Mouse (Mus musculus) kidney, embryonic 15.5 days (tissue): ENCODE results near the gene Oit3. TPM values are rescaled to one million over a fixed set of nuclear protein-coding genes. Genes with fewer than 3 reads are reported as not detected.
"Not testable (repeated sequence)": the region's sequence is repeated elsewhere in the genome, so short reads cannot be mapped to it uniquely, and the experiment has no call there.

Source experiments
- ATAC-seq: fragments of 200-750 bp; cut with Nextera tagmentation; replicated peaks from 2 replicates; pipeline ENCODE4 v1.8.0; 2017; ENCODE audit warnings: moderate TSS enrichment; ENCODE audit not compliant: low FRiP score
- H3K27ac ChIP-seq: fragments of 300-500 bp; sonication (generic); 2 replicates; pipeline ENCODE4 v1.5.1; 2015; ENCODE audit warnings: mild to moderate bottlenecking, inconsistent platforms
- H3K27me3 ChIP-seq: fragments of 300-500 bp; sonication (generic); 2 replicates; pipeline ENCODE4 v1.6.1; 2015; ENCODE audit warnings: inconsistent platforms
- H3K36me3 ChIP-seq: fragments of 300-500 bp; sonication (generic); 2 replicates; pipeline ENCODE4 v1.6.1; 2015; ENCODE audit warnings: inconsistent platforms
- H3K4me1 ChIP-seq: fragments of 300-500 bp; sonication (generic); 2 replicates; pipeline ENCODE4 v1.6.1; 2015; ENCODE audit warnings: inconsistent platforms
- H3K4me2 ChIP-seq: fragments of 300-500 bp; sonication (generic); 2 replicates; pipeline ENCODE4 v1.6.1; 2015; ENCODE audit warnings: moderate library complexity, mild to moderate bottlenecking, inconsistent platforms
- H3K4me3 ChIP-seq: fragments of 300-500 bp; sonication (generic); replicated peaks from 2 replicates; pipeline ENCODE4 v1.5.1; 2015; ENCODE audit warnings: mild to moderate bottlenecking, inconsistent platforms
- H3K9ac ChIP-seq: fragments of 300-500 bp; sonication (generic); 2 replicates; pipeline ENCODE4 v1.6.1; 2015; ENCODE audit warnings: mild to moderate bottlenecking, inconsistent platforms
- H3K9me3 ChIP-seq: fragments of 300-500 bp; sonication (generic); replicated peaks from 2 replicates; pipeline ENCODE4 v1.6.1; 2016; ENCODE audit warnings: inconsistent platforms
- WGBS: fragments of 180-500 bp; shearing (Covaris S2); methylation state at CpG from one replicate; pipeline ENCODE4 v1.1.7; 2015; ENCODE audit warnings: mixed read lengths; 5-methylcytosine and 5-hydroxymethylcytosine counted together
- polyA plus RNA-seq: library from polyadenylated mRNA; unstranded; fragments of >200 nt; fragmentation: Nextera tagmentation; extraction: Ambion mirVana; gene quantifications from 2 replicates; pipeline ENCODE4 v1.2.1, GENCODE M21; 2015

The Oit3 gene
- polyA plus RNA-seq, 1 experiment from 2014 or later, result 2.3 TPM

GRCm38 (mm10) chr10:59389652-59390051 lies 51.9 kb downstream of the Oit3 start:
- 93% methylated on average over 3 of the region's 3 CpGs for WGBS
- H3K4me1 ChIP-seq, result no peaks in the 10 kb centered on the region
- H3K36me3 ChIP-seq, result no peaks in the 10 kb centered on the region
- H3K9ac ChIP-seq, result no peak overlapping the region
- no peak overlapping the region for H3K4me2 ChIP-seq
- H3K9me3 ChIP-seq, result peaks cover 6% of the 10 kb centered on the region
- H3K4me3 ChIP-seq, result no peak overlapping the region
- H3K27me3 ChIP-seq, result no peaks in the 10 kb centered on the region
- no peak for ATAC-seq
- H3K27ac ChIP-seq, result no peak overlapping the region

- no peak overlapping the region for H3K4me2 ChIP-seq
- H3K27ac ChIP-seq, result no peak overlapping the region
- H3K36me3 ChIP-seq, result no peaks in the 10 kb centered on the region
- no peak overlapping the region for H3K9ac ChIP-seq
- peaks cover 6% of the 10 kb centered on the region for H3K9me3 ChIP-seq
- H3K27me3 ChIP-seq, result no peaks in the 10 kb centered on the region
- 87% methylated on average over 8 of the region's 8 CpGs for WGBS
- no peaks in the 10 kb centered on the region for H3K4me1 ChIP-seq
- no peak for ATAC-seq
- H3K4me3 ChIP-seq, result no peak overlapping the region
Measured at GRCm38 (mm10) chr10:59386951-59387350, 54.6 kb downstream of the Oit3 start.

GRCm38 (mm10) chr10:59381563-59381962 lies 60.0 kb downstream of the Oit3 start:
- ATAC-seq, H3K4me1 ChIP-seq, H3K36me3 ChIP-seq, H3K9me3 ChIP-seq, H3K4me3 ChIP-seq, H3K4me2 ChIP-seq, H3K27me3 ChIP-seq, H3K9ac ChIP-seq, H3K27ac ChIP-seq: not testable (repeated sequence)
- 84% methylated on average over 7 of the region's 10 CpGs for WGBS

- WGBS, result 86% methylated on average over 2 of the region's 2 CpGs
- no peak overlapping the region for H3K4me2 ChIP-seq
- H3K27ac ChIP-seq, result no peak overlapping the region
- H3K9me3 ChIP-seq, result no peaks in the 10 kb centered on the region
- no peak overlapping the region for H3K4me3 ChIP-seq
- ATAC-seq, result no peak
- H3K27me3 ChIP-seq, result no peaks in the 10 kb centered on the region
- no peak overlapping the region for H3K9ac ChIP-seq
- H3K4me1 ChIP-seq, result no peaks in the 10 kb centered on the region
- H3K36me3 ChIP-seq, result no peaks in the 10 kb centered on the region
Measured at GRCm38 (mm10) chr10:59380411-59380821, 61.2 kb downstream of the Oit3 start.

- Histone ChIP-seq H3K9me3 (no peaks in the 10 kb centered on the region), H3K36me3 (no peaks in the 10 kb centered on the region), H3K4me3 (no peak overlapping the region), H3K9ac (no peak overlapping the region), H3K4me2 (no peak overlapping the region), H3K27me3 (no peaks in the 10 kb centered on the region), H3K4me1 (no peaks in the 10 kb centered on the region), H3K27ac (no peak overlapping the region)
- 43% methylated on average over 3 of the region's 3 CpGs for WGBS
- ATAC-seq, result no peak
Measured at GRCm38 (mm10) chr10:59379927-59380326, 61.7 kb downstream of the Oit3 start.

GRCm38 (mm10) chr10:59378728-59379127 lies 62.9 kb downstream of the Oit3 start:
- Histone ChIP-seq H3K9ac (no peak overlapping the region), H3K36me3 (peaks cover 12% of the 10 kb centered on the region; the same call in 1 of the 2 replicates), H3K4me2 (no peak overlapping the region), H3K9me3 (no peaks in the 10 kb centered on the region), H3K27me3 (no peaks in the 10 kb centered on the region), H3K4me3 (no peak overlapping the region), H3K27ac (no peak overlapping the region), H3K4me1 (no peaks in the 10 kb centered on the region)
- no peak for ATAC-seq
- 94% methylated on average over 4 of the region's 4 CpGs for WGBS

GRCm38 (mm10) chr10:59377906-59378305 lies 63.7 kb downstream of the Oit3 start:
- Histone ChIP-seq H3K27ac (no peak overlapping the region), H3K36me3 (peaks cover 20% of the 10 kb centered on the region), H3K4me2 (no peak overlapping the region), H3K27me3 (no peaks in the 10 kb centered on the region), H3K4me3 (no peak overlapping the region), H3K4me1 (no peaks in the 10 kb centered on the region), H3K9ac (no peak overlapping the region), H3K9me3 (no peaks in the 10 kb centered on the region)
- 85% methylated on average over 10 of the region's 10 CpGs for WGBS
- no peak for ATAC-seq

Other genes with a start within 250 kb of the Oit3 start
- gene Sept10, start 219.9 kb downstream of the Oit3 start, polyA plus RNA-seq, result 52.2 and 55.2 TPM in 2 replicates
- gene Sowahc, start 219.8 kb downstream of the Oit3 start, polyA plus RNA-seq, result 10.8 and 12.1 TPM in 2 replicates
- 68.4 TPM in 2 replicates for gene P4ha1, start 118.5 kb downstream of the Oit3 start, polyA plus RNA-seq
- gene Gm10273, start 46.1 kb downstream of the Oit3 start, polyA plus RNA-seq, result not detected in 2 replicates
- 0.66 and 0.95 TPM in 2 replicates for gene Pla2g12b, start 38.1 kb downstream of the Oit3 start, polyA plus RNA-seq
- gene Gm10322, start 174.3 kb upstream of the Oit3 start, polyA plus RNA-seq, result not detected in 2 replicates
- 34.8 and 35.3 TPM in 2 replicates for gene Mcu, start 174.9 kb upstream of the Oit3 start, polyA plus RNA-seq